Mouse (Mus musculus) urinary bladder, postnatal 10 days (tissue): Measurements from ENCODE around the gene Xiap.
"Not testable (repeated sequence)": the region's sequence is repeated elsewhere in the genome, so short reads cannot be mapped to it uniquely, and the experiment has no call there.

Experiments used
- DNase-seq: peaks from one replicate; pipeline ENCODE4 v3.0.0; 2022; ENCODE audit warnings: low spot score

Xiap gene

GRCm38 (mm10) chrX:42059282-42060068 is at the start of gene Xiap:
TSS of gene Xiap (plus strand) at chrX:42059679.
- DNase-seq = no peak

- no peak for DNase-seq
Observed at GRCm38 (mm10) chrX:42012677-42013208, 46.7 kb upstream of the Xiap start.

- DNase-seq = no peak
Observed at GRCm38 (mm10) chrX:42013776-42014175, 45.7 kb upstream of the Xiap start.

- DNase-seq = no peak
Observed at GRCm38 (mm10) chrX:42014502-42014901, 45.0 kb upstream of the Xiap start.

- DNase-seq = no peak
Observed at GRCm38 (mm10) chrX:42018030-42018429, 41.4 kb upstream of the Xiap start.

- DNase-seq = no peak
Observed at GRCm38 (mm10) chrX:42019441-42019840, 40.0 kb upstream of the Xiap start.

GRCm38 (mm10) chrX:42025802-42026440 is 33.6 kb upstream of the Xiap start:
- not testable (repeated sequence) for DNase-seq

GRCm38 (mm10) chrX:42026981-42027380 is 32.5 kb upstream of the Xiap start:
- DNase-seq = not testable (repeated sequence)

GRCm38 (mm10) chrX:42033111-42033693 is 26.3 kb upstream of the Xiap start:
- DNase-seq = peak; percentile 12

GRCm38 (mm10) chrX:42033911-42034310 is 25.6 kb upstream of the Xiap start:
- DNase-seq = no peak

- no peak for DNase-seq
Observed at GRCm38 (mm10) chrX:42039481-42039880, 20.0 kb upstream of the Xiap start.

GRCm38 (mm10) chrX:42044935-42045334 is 14.5 kb upstream of the Xiap start:
- no peak for DNase-seq

- no peak for DNase-seq
Observed at GRCm38 (mm10) chrX:42050652-42051643, 8.5 kb upstream of the Xiap start.

GRCm38 (mm10) chrX:42057012-42057411 is 2.5 kb upstream of the Xiap start:
- DNase-seq = no peak

- no peak for DNase-seq
Observed at GRCm38 (mm10) chrX:42057873-42058272, 1.6 kb upstream of the Xiap start.

- no peak for DNase-seq
Observed at GRCm38 (mm10) chrX:42063621-42064020, 4.1 kb downstream of the Xiap start.

- no peak for DNase-seq
Observed at GRCm38 (mm10) chrX:42065086-42065485, 5.6 kb downstream of the Xiap start.

- DNase-seq = no peak
Observed at GRCm38 (mm10) chrX:42066771-42067170, 7.3 kb downstream of the Xiap start.

- peak; percentile 11 for DNase-seq
Observed at GRCm38 (mm10) chrX:42067791-42068200, 8.3 kb downstream of the Xiap start.

- DNase-seq = peak; percentile 19
Observed at GRCm38 (mm10) chrX:42068201-42068874, 8.9 kb downstream of the Xiap start.

- no peak for DNase-seq
Observed at GRCm38 (mm10) chrX:42068875-42069257, 9.4 kb downstream of the Xiap start.
